Mouse (Mus musculus) kidney, postnatal 10 days (tissue): Measurements from ENCODE around the gene Hist1h4m.
"Not testable (repeated sequence)": the region's sequence is repeated elsewhere in the genome, so short reads cannot be mapped to it uniquely, and the experiment has no call there.

Experiments
- DNase-seq: peaks from one replicate; pipeline ENCODE4 v3.0.0; 2021; ENCODE audit warnings: mixed read lengths

Hist1h4m gene

GRCm38 (mm10) chr13:21811539-21811938, at the start of gene Hist1h4m:
Hist1h4m (plus strand) TSS chr13:21811746.
- DNase-seq, result peak; percentile 46

- peak; percentile 80 for DNase-seq
Observed at GRCm38 (mm10) chr13:21778814-21779766, 32.5 kb upstream of the Hist1h4m start.

- DNase-seq, result peak; percentile 69
Observed at GRCm38 (mm10) chr13:21779767-21780731, 31.5 kb upstream of the Hist1h4m start, which contains the start of gene Hist1h1b. Hist1h1b (minus strand) TSS chr13:21780625.

GRCm38 (mm10) chr13:21781021-21781555, 30.5 kb upstream of the Hist1h4m start:
- no peak for DNase-seq

GRCm38 (mm10) chr13:21781639-21782038, 29.9 kb upstream of the Hist1h4m start:
- no peak for DNase-seq

GRCm38 (mm10) chr13:21782361-21783254, 28.9 kb upstream of the Hist1h4m start:
- not testable (repeated sequence) for DNase-seq

GRCm38 (mm10) chr13:21783255-21783617, 28.3 kb upstream of the Hist1h4m start, which contains the start of gene Hist1h3i:
Hist1h3i (minus strand) TSS chr13:21783370.
- peak; percentile 61 for DNase-seq

- peak; percentile 27 for DNase-seq
Observed at GRCm38 (mm10) chr13:21783734-21784161, 27.8 kb upstream of the Hist1h4m start.

- DNase-seq, result no peak
Observed at GRCm38 (mm10) chr13:21784311-21784710, 27.2 kb upstream of the Hist1h4m start.

GRCm38 (mm10) chr13:21786189-21786898, 25.2 kb upstream of the Hist1h4m start:
- DNase-seq, result no peak

GRCm38 (mm10) chr13:21786899-21787629, 24.5 kb upstream of the Hist1h4m start, which contains the start of the genes Hist1h2an and Hist1h2bp:
Hist1h2an (minus strand) TSS chr13:21787218.
Hist1h2bp (plus strand) TSS chr13:21787461.
- DNase-seq, result peak; percentile 86

- DNase-seq, result no peak
Observed at GRCm38 (mm10) chr13:21787760-21788593, 23.6 kb upstream of the Hist1h4m start.

- no peak for DNase-seq
Observed at GRCm38 (mm10) chr13:21789925-21790324, 21.6 kb upstream of the Hist1h4m start.

- DNase-seq, result no peak
Observed at GRCm38 (mm10) chr13:21790601-21791283, 20.8 kb upstream of the Hist1h4m start.

- DNase-seq, result no peak
Observed at GRCm38 (mm10) chr13:21795584-21795983, 16.0 kb upstream of the Hist1h4m start.

- DNase-seq, result not testable (repeated sequence)
Observed at GRCm38 (mm10) chr13:21797163-21797562, 14.4 kb upstream of the Hist1h4m start.

- not testable (repeated sequence) for DNase-seq
Observed at GRCm38 (mm10) chr13:21803058-21803457, 8.5 kb upstream of the Hist1h4m start.

- DNase-seq, result not testable (repeated sequence)
Observed at GRCm38 (mm10) chr13:21810073-21810472, 1.5 kb upstream of the Hist1h4m start, which contains the start of the genes Hist1h2bq and Hist1h2ao. Hist1h2bq (minus strand) TSS chr13:21810197. Hist1h2ao (plus strand) TSS chr13:21810465.
